Mouse (Mus musculus) adrenal gland, adult (tissue): ENCODE results near the gene Tpd52l1.

ENCODE experiments used
- DNase-seq, 2 experiments: peaks; one replicate each; pipeline ENCODE4 v3.0.0; 2022 to 2023; ENCODE audit warnings: low spot score in 1 of 2; ENCODE audit not compliant: inconsistent age in 2 of 2

Tpd52l1 gene

GRCm38 (mm10) chr10:31351056-31351455 is 94.7 kb downstream of the Tpd52l1 start:
- peak; percentile 41 to 85 for DNase-seq

DNA sequence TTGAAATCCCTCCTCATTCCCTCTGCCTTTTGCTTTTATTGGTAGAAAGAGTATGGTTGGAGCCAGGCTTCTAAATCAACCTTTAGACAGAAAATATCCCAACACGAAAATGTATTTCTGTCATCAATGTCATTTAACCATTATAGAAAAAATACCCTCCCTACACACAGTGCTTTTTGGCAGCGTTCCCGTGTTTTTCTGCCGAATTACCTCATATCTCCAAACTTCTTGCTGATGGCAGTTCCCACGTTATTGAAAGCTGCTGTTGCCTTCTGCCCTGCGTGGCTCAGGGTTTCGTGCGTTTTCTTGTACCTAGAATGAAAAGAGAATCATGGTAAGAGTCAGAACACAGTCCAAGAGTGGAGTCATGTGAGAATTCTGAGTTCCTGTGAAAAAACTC is 99.4 kb downstream of the Tpd52l1 start:
- DNase-seq: peak; percentile 23 to 70

DNA sequence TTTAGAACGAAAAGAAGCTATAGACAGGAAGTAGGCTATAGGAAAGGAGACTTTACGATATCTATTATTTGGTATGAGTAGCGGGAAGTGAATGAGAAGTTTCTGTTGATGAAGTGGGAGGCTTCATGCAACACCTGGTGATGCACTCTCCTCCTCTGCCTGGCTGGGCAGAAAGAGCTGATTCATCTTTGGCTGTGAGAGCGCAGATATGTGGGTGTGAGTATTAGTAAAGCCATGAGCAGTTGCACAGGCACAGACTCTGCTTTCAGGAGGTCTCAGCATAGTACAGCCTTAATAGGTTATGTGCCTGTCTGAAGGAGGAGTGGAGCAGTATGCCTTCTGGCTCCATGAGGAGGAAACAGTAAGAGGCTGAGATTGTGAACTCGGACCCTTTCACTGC is 109.3 kb downstream of the Tpd52l1 start:
- DNase-seq: no peak

DNA sequence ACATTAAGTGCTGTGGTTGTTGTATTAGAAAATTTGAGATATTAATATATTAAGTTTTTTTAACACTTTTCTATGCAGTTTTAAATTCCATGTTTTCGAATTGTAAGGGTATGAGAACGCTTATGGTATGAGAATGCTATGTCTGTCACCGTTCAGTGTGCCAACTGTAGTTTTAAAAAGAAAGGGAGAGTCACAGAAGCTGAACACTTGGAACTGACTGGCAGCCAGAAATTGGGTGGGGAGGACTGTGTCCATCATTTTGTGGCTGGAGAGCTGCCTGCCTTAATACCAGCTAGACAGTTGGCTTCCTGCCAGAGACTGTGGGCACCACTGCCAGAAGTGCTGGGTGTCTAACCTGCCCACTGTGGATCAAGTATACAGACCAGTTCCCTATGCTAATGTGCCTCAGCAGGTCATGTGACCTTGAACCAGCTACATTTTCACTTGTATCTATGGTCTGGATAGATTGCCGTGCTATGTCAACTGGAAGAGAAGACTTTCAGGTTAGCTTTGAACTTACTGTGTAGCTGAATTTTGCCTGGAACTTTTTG is 114.5 kb downstream of the Tpd52l1 start:
- peak; percentile 51 to 79 for DNase-seq

- DNase-seq: no peak
Measured at GRCm38 (mm10) chr10:31330286-31330962, 115.3 kb downstream of the Tpd52l1 start.

- peak; percentile 78 to 92 for DNase-seq
Measured at GRCm38 (mm10) chr10:31329436-31329835, 116.3 kb downstream of the Tpd52l1 start.

GRCm38 (mm10) chr10:31318491-31318890 is 127.3 kb downstream of the Tpd52l1 start:
- DNase-seq: no peak

- peak; percentile 84 to 94 for DNase-seq
Measured at GRCm38 (mm10) chr10:31312865-31313848, 132.6 kb downstream of the Tpd52l1 start, which contains the start of gene Hddc2. Gene Hddc2, plus strand, starts transcription at chr10:31313383.

GRCm38 (mm10) chr10:31307024-31307598 is 138.6 kb downstream of the Tpd52l1 start:
- DNase-seq: no peak

- DNase-seq: no peak
Measured at GRCm38 (mm10) chr10:31303446-31303845, 142.3 kb downstream of the Tpd52l1 start.

DNA sequence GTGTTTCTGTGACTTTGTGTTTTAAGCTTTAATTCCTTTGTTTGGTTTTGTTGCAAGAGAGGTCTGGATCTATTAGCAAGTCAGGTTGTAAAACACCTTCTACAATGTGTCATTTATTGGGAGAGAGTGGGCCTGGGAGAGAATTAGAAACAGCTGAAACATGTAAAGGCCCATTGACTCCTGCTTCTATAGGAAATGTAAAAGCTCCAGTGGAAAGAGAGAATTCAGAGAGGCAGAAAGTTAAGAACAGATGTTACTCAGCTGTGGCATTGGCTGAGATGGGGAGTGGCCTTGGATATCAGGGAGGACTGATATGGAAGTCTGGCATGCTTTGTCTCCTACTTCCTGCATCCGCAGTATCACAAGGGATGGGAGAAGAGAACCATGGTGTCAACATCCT is 145.5 kb downstream of the Tpd52l1 start:
- no peak for DNase-seq

DNA sequence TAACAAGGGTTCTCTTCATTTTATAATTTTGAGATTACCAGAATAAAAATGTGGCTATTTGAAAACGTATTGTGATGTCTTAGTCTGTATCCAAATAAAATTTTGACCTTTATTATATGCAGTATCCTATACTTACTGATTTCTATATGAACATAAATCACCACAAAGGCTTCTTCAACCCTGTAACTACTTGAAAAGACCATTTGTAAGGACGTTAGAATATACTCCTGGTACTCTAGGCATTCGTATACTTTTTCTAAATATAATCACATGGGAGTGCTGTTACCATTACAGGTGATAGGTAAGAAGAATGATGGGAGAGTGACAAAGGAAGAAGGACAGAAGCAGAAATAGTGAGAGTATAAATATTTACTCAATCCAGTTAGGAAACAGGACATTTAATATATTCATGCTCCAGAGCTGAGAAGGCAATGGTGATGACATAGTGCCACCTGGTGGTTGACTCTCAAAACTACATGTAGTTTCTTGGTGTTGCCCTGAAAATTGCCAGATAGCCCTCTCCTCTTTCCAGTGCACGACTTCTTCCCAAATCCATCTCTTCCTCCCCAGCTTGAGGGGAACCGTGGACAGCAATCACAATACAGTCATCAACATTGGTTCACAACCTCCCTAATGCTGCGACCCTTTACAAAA is 146.7 kb downstream of the Tpd52l1 start:
- peak; percentile 50 to 85 for DNase-seq

DNA sequence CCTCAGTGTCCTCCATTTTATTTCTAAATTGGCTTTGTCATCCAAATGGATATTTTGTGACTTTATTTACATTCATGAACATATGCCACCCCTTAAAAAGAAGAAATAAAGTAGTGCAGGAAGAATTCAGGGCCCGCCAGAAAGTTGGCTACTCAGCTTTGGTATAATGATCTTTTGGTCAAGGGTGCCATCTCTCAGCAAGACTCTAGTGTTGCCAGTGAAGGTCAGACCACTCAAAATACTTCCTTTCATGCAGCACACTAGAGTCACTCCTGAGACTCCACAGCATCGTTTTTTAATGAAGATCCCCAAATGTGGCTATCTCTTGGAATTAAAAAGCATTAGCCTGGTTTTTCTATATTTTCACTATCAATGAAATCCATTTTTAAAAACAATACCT is 147.5 kb downstream of the Tpd52l1 start:
- no peak for DNase-seq

DNA sequence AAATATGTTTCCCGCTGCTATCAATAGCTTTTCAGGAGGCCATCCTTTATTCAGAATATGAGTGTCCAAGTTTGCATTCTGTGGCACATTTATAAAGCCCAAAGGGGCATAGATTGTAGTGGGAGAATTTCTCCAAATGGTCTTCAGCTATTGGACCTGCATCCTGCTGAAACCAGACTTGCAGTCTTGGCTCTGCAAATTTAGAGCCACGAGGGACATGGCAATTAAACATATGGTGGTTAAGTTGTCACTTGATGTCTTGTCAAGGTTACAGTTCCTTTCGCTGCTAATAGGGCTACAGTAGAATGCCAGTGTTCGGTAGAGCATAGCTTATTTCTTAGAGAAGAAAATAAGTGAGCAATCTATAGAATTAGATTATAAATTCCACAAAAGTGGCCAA is 148.7 kb downstream of the Tpd52l1 start:
- no peak for DNase-seq

GRCm38 (mm10) chr10:31296458-31296857 is 149.3 kb downstream of the Tpd52l1 start:
- DNase-seq: no peak

DNA sequence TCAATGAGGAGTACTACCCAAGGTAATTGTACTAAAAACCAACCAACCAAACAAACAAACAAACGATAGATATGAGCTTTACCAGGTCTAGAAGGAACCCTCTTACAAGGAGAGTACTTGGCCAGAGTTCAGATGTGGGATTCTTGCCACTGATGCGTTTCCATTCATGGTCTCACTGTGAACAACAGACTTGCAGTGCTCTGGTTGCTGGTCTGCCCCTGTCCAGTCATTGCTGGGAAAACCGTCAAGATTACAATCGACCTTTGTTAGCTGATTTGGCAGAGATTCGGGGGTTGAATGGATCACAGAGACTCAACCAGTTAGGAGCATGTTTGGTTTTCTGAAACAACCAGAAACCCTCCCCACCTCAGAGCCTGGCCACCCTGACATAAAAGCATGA is 150.1 kb downstream of the Tpd52l1 start:
- no peak for DNase-seq

GRCm38 (mm10) chr10:31288697-31289390 is 156.9 kb downstream of the Tpd52l1 start:
- DNase-seq: no peak

GRCm38 (mm10) chr10:31287787-31288186 is 158.0 kb downstream of the Tpd52l1 start:
- no peak for DNase-seq
